Mouse (Mus musculus) retina, postnatal 1 day (tissue): Measurements from ENCODE around the gene Gm30302.
"Not testable (repeated sequence)": the region's sequence is repeated elsewhere in the genome, so short reads cannot be mapped to it uniquely, and the experiment has no call there.

Experiments used
- DNase-seq: peaks from one replicate; pipeline ENCODE4 v3.0.0-alpha.2; 2012

The Gm30302 gene

GRCm38 (mm10) chr13:49798901-49799300 lies at the start of gene Gm30302:
Gene Gm30302 (minus strand): TSS chr13:49799001.
- no peak for DNase-seq

GRCm38 (mm10) chr13:49846751-49847150 lies 48.0 kb upstream of the Gm30302 start:
- no peak for DNase-seq

GRCm38 (mm10) chr13:49846141-49846540 lies 47.3 kb upstream of the Gm30302 start:
- DNase-seq = no peak

- DNase-seq = no peak
Measured at GRCm38 (mm10) chr13:49845663-49846062, 46.9 kb upstream of the Gm30302 start.

GRCm38 (mm10) chr13:49844071-49844470 lies 45.3 kb upstream of the Gm30302 start:
- no peak for DNase-seq

GRCm38 (mm10) chr13:49841186-49841585 lies 42.4 kb upstream of the Gm30302 start:
- DNase-seq = no peak

- DNase-seq = no peak
Measured at GRCm38 (mm10) chr13:49830355-49830754, 31.6 kb upstream of the Gm30302 start.

GRCm38 (mm10) chr13:49825300-49825699 lies 26.5 kb upstream of the Gm30302 start:
- no peak for DNase-seq

GRCm38 (mm10) chr13:49814958-49815357 lies 16.2 kb upstream of the Gm30302 start:
- no peak for DNase-seq

- DNase-seq = no peak
Measured at GRCm38 (mm10) chr13:49814420-49814819, 15.6 kb upstream of the Gm30302 start.

- DNase-seq = peak; percentile 2
Measured at GRCm38 (mm10) chr13:49807146-49807545, 8.3 kb upstream of the Gm30302 start.

- DNase-seq = no peak
Measured at GRCm38 (mm10) chr13:49788563-49789393, 10.0 kb downstream of the Gm30302 start.

- no peak for DNase-seq
Measured at GRCm38 (mm10) chr13:49783899-49784298, 14.9 kb downstream of the Gm30302 start.

- not testable (repeated sequence) for DNase-seq
Measured at GRCm38 (mm10) chr13:49771536-49771935, 27.3 kb downstream of the Gm30302 start.

- DNase-seq = no peak
Measured at GRCm38 (mm10) chr13:49769111-49769510, 29.7 kb downstream of the Gm30302 start.

- DNase-seq = no peak
Measured at GRCm38 (mm10) chr13:49768048-49768447, 30.8 kb downstream of the Gm30302 start.

- DNase-seq = peak; percentile 4
Measured at GRCm38 (mm10) chr13:49766269-49766668, 32.5 kb downstream of the Gm30302 start.

GRCm38 (mm10) chr13:49765306-49765705 lies 33.5 kb downstream of the Gm30302 start:
- no peak for DNase-seq

- DNase-seq = no peak
Measured at GRCm38 (mm10) chr13:49762208-49762607, 36.6 kb downstream of the Gm30302 start.

GRCm38 (mm10) chr13:49760675-49761074 lies 38.1 kb downstream of the Gm30302 start:
- DNase-seq = no peak

- DNase-seq = no peak
Measured at GRCm38 (mm10) chr13:49757966-49758365, 40.8 kb downstream of the Gm30302 start.

- no peak for DNase-seq
Measured at GRCm38 (mm10) chr13:49756591-49756990, 42.2 kb downstream of the Gm30302 start.

GRCm38 (mm10) chr13:49741285-49742040 lies 57.3 kb downstream of the Gm30302 start:
- no peak for DNase-seq

GRCm38 (mm10) chr13:49738011-49738410 lies 60.8 kb downstream of the Gm30302 start:
- no peak for DNase-seq
